Mouse (Mus musculus) CH12.LX (cell line): ENCODE measurements at regions not wholly inside any gene's neighbourhood (a gene's known extent, or its start where the extent isn't known, plus 50 kb on each side); places are given as distances from the start of the nearest gene placed in this dataset.

Source experiments
- BHLHE40 ChIP-seq: IDR thresholded peaks from 2 replicates; pipeline ENCODE4 v1.6.1; 2011; ENCODE audit warnings: mild to moderate bottlenecking, low read depth, low read length, improper control_type of control experiment
- CTCF ChIP-seq, 2 experiments: IDR thresholded peaks in 1 of 2; conservative IDR thresholded peaks in 1 of 2; 2 replicates each; pipeline ENCODE4 v1.5.1; 2011 to 2012; ENCODE audit warnings: low read depth in 2 of 2, low read length in 2 of 2, improper control_type of control experiment in 1 of 2, inconsistent platforms in 1 of 2, mild to moderate bottlenecking in 1 of 2, moderate library complexity in 1 of 2
- ELF1 ChIP-seq: IDR thresholded peaks from 2 replicates; pipeline ENCODE4 v1.6.1; 2014; ENCODE audit warnings: low read depth, mild to moderate bottlenecking, inconsistent platforms, low read length, improper control_type of control experiment
- ETS1 ChIP-seq: conservative IDR thresholded peaks from 2 replicates; pipeline ENCODE4 v1.6.1; 2012; ENCODE audit warnings: low read depth, mild to moderate bottlenecking, inconsistent platforms, low read length, improper control_type of control experiment, moderate library complexity
- IRF4 ChIP-seq: IDR thresholded peaks from 2 replicates; pipeline ENCODE4 v1.6.1; 2014; ENCODE audit warnings: low read depth, mild to moderate bottlenecking, inconsistent platforms, low read length, improper control_type of control experiment
- JUND ChIP-seq: conservative IDR thresholded peaks from 2 replicates; pipeline ENCODE4 v1.6.1; 2011; ENCODE audit warnings: low read depth, low read length, improper control_type of control experiment
- KAT2A ChIP-seq: IDR thresholded peaks from 2 replicates; pipeline ENCODE4 v1.6.1; 2012; ENCODE audit warnings: low read length, improper control_type of control experiment, inconsistent platforms; ENCODE audit not compliant: insufficient replicate concordance
- POLR2A ChIP-seq: IDR thresholded peaks from 2 replicates; pipeline ENCODE4 v1.6.1; 2011; ENCODE audit warnings: low read depth, mild to moderate bottlenecking, improper control_type of control experiment, low read length
- TBP ChIP-seq: conservative IDR thresholded peaks from 2 replicates; pipeline ENCODE4 v1.6.1; 2011; ENCODE audit warnings: low read depth, low read length, improper control_type of control experiment
- TCF12 ChIP-seq: IDR thresholded peaks from 2 replicates; pipeline ENCODE4 v1.6.1; 2014; ENCODE audit warnings: low read depth, mild to moderate bottlenecking, inconsistent platforms, low read length, improper control_type of control experiment
- USF1 ChIP-seq: IDR thresholded peaks from 2 replicates; pipeline ENCODE4 v1.6.1; 2014; ENCODE audit warnings: low read depth, mild to moderate bottlenecking, inconsistent platforms, low read length, improper control_type of control experiment
- USF2 ChIP-seq: conservative IDR thresholded peaks from 2 replicates; pipeline ENCODE4 v1.6.1; 2011; ENCODE audit warnings: low read depth, low read length, improper control_type of control experiment
- ZKSCAN1 ChIP-seq: IDR thresholded peaks from 2 replicates; pipeline ENCODE4 v1.6.1; 2012; ENCODE audit warnings: low read depth, inconsistent platforms, low read length, improper control_type of control experiment, borderline replicate concordance

GRCm38 (mm10) chr13:85498696-85499095, 209.8 kb upstream of the Rasa1 start:
- TF ChIP-seq CTCF (conservative IDR thresholded peaks at IDR 0.05 in 1 of 2, IDR thresholded peaks at IDR 0.05 in 1 of 2; ENCODE audit: low read depth in 2 of 2, low read length in 2 of 2) (no peak), USF1 (no peak), ZKSCAN1 (no peak), JUND (no peak), USF2 (no peak), KAT2A (no peak), TCF12 (no peak), TBP (no peak), IRF4 (no peak), POLR2A (no peak), ETS1 (no peak), BHLHE40 (no peak), ELF1 (no peak)
